Mouse (Mus musculus) hindbrain, embryonic 12.5 days (tissue): Measurements from ENCODE around the gene Ankrd13a. TPM values are rescaled to one million over a fixed set of nuclear protein-coding genes. Genes with fewer than 3 reads are reported as not detected.
A peak's percentile ranks its signal among the peaks of the same experiment; 100 is the strongest.

ENCODE experiments used
- ATAC-seq: fragments of 200-750 bp; cut with Nextera tagmentation; 2 replicates; pipeline ENCODE4 v1.8.0; 2017; ENCODE audit warnings: moderate TSS enrichment; ENCODE audit not compliant: low FRiP score
- H3K27ac ChIP-seq: fragments of 300-500 bp; sonication (generic); 2 replicates; pipeline ENCODE4 v1.5.1; 2016; ENCODE audit warnings: mild to moderate bottlenecking
- H3K27me3 ChIP-seq: fragments of 300-500 bp; sonication (generic); 2 replicates; pipeline ENCODE4 v1.6.1; 2016; ENCODE audit warnings: mild to moderate bottlenecking
- H3K36me3 ChIP-seq: fragments of 300-500 bp; sonication (generic); 2 replicates; pipeline ENCODE4 v1.6.1; 2016; ENCODE audit warnings: mild to moderate bottlenecking
- H3K4me1 ChIP-seq: fragments of 300-500 bp; sonication (generic); 2 replicates; pipeline ENCODE4 v1.6.1; 2016
- H3K4me2 ChIP-seq: fragments of 300-500 bp; sonication (generic); replicated peaks from 2 replicates; pipeline ENCODE4 v1.6.1; 2016; ENCODE audit warnings: mild to moderate bottlenecking
- H3K4me3 ChIP-seq: fragments of 300-500 bp; sonication (generic); 2 replicates; pipeline ENCODE4 v1.5.1; 2016; ENCODE audit warnings: mild to moderate bottlenecking
- H3K9ac ChIP-seq: fragments of 300-500 bp; sonication (generic); 2 replicates; pipeline ENCODE4 v1.6.1; 2016; ENCODE audit warnings: mild to moderate bottlenecking, moderate library complexity
- H3K9me3 ChIP-seq: fragments of 300-500 bp; sonication (generic); replicated peaks from 2 replicates; pipeline ENCODE4 v1.6.1; 2016; ENCODE audit warnings: mild to moderate bottlenecking
- WGBS: fragments of 180-500 bp; shearing (Covaris S2); methylation state at CpG from one replicate; pipeline ENCODE4 v1.1.7; 2016; 5-methylcytosine and 5-hydroxymethylcytosine counted together
- polyA plus RNA-seq: library from polyadenylated mRNA; unstranded; fragments of >200 nt; fragmentation: Nextera tagmentation; extraction: Ambion mirVana; gene quantifications from 2 replicates; pipeline ENCODE4 v1.2.1, GENCODE M21; 2016

Gene Ankrd13a
- polyA plus RNA-seq, 1 experiment from 2014 or later = 80.2 TPM

DNA sequence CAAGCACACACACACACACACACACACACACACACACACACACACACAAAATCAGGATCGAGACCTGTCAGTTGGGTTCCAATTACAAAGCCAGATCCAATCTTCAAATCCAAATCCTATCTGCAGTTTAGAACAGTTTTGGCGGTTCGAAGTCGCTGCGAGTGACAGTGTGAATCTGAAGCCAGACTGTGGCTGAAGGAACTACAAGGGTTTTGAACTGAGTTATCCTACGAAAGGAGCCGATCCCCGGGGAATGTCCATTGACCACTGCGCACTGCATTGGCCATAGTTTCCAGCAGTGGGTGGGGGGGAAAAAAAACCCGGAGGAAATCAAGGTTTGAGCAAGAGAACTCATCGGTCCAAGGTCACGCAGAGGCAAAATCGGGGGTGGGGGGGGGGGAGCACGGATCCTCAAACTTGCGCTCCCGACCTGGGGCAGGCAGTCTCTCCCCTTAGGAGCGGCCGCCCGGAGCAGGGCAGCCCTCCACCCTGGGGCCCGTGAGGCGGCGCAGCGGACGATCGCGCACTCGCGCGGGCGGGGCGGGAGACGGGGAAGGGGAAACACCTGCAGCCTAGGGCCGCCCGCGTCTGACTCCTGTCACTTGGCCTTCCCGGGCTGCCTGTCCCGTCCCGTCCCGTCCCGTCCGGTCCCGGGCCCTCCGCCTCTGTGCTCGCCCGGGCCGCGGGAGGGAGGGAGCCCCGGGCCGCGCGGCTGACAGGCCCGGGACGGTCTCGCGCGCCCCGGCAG is 1.8 kb upstream of the Ankrd13a start:
- peak overlapping the region; percentile 80 for H3K4me2 ChIP-seq
- under 1% methylated on average over 52 of the region's 57 CpGs for WGBS
- ATAC-seq = peak; percentile 65
- peaks cover 33% of the 10 kb centered on the region for H3K4me1 ChIP-seq
- H3K27me3 ChIP-seq = no peaks in the 10 kb centered on the region
- no peaks in the 10 kb centered on the region for H3K9me3 ChIP-seq
- H3K36me3 ChIP-seq = no peaks in the 10 kb centered on the region
- H3K27ac ChIP-seq = peak overlapping the region; percentile 94
- H3K9ac ChIP-seq = peak overlapping the region; percentile 94
- peak overlapping the region; percentile 95 for H3K4me3 ChIP-seq

DNA sequence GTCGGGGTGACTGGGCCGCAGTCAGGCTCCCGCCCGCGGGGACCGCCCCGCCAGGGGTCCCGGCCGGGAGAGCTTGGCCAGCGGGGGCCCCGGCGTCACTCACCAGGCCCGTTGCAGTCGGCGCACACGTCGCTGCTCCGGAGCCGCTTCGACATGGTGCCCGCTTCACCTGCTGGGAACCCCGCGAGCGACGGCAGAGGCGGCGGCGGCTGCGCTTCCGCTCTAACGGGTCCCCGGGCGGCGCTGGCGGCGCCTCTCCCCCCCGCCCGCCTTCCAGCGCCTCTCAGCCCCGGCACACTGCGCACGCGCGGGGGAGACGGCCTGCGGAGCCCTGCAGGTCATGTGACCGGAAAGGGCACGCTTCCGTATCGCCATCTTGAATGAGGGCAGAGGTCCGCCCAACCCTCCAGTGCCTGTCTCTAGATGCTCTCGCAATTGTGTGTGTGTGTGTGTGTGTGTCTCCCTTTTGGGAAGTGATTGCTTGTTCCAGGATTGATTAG is 1.2 kb upstream of the Ankrd13a start:
- Histone ChIP-seq H3K4me2 (peak overlapping the region; percentile 80), H3K9ac (peak overlapping the region; percentile 94), H3K27ac (peak overlapping the region; percentile 94), H3K9me3 (no peaks in the 10 kb centered on the region), H3K4me3 (peak overlapping the region; percentile 95), H3K27me3 (no peaks in the 10 kb centered on the region), H3K36me3 (no peaks in the 10 kb centered on the region), H3K4me1 (peaks cover 33% of the 10 kb centered on the region)
- under 1% methylated on average over 51 of the region's 52 CpGs for WGBS
- peak; percentile 72 for ATAC-seq

DNA sequence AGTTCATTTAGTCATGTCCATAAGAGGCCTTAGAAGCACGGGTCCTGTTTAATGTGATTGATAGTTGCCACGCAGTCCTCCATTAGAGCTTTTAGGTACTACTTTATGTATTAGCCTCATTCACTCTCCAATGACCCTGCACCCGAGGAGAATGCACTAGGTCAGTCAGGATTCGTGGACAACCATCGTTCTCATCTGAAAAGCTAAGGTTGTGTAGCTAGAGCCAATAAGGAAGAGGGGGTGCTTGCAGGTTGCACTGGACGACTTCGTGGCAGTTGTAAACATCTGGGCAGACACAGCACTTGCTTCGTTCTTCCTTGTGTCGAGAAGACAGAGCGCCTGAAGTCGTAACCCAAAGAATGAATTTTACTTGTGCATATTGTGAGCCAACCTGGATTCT is 697 bp upstream of the Ankrd13a start:
- Histone ChIP-seq H3K27ac (peak overlapping the region; percentile 94), H3K4me1 (peaks cover 33% of the 10 kb centered on the region), H3K4me3 (peak overlapping the region; percentile 95), H3K4me2 (peak overlapping the region; percentile 80), H3K36me3 (no peaks in the 10 kb centered on the region), H3K9ac (peak overlapping the region; percentile 94), H3K27me3 (no peaks in the 10 kb centered on the region), H3K9me3 (no peaks in the 10 kb centered on the region)
- ATAC-seq = 0 out of 2 replicates have a peak, but pooled peaks have one; percentile 6
- 4% methylated on average over 11 of the region's 11 CpGs for WGBS

DNA sequence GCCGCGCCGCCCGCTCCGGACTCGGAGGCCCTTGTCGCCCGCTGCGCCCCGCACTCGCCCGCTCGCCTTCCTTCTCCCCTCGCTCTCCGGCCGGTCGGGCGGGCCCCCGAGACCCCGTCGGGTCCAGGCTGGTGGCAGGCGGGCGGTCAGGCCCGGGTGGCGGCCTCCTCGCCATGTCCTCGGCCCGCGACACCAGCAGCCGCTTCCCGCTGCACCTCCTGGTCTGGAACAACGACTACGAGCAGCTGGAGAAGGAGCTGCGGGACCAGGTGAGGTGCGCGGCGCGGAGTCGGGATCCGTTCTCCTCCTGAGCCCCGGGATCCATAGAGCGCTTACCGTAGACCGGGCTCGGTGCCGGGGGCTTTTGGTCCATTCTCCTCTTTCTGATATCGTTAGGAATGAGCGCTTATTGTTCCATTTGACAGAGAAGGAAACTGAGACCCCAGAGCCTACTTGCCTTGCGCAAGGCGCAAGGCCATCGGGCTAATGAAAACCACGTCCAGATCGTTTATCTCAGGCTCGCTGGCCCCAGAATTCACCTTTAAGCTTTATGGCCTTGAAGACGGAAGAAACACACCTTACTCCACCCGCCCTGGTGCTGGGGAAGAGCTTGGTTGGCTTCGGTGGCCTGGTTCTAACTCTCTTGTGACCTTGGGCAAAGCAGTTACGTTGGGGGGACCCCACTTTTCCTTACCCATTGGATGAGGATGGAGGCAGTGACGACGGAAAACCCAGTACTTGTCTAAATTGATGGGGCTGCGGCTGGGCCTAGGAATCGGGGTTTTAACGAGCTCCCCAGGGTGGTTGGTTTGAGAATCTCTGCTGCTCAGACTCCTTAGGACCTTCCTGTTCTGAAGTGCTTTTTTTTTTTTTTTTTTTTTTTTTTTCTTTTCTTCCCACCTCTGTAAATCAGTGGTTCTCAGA is 841 bp downstream of the Ankrd13a start, which contains the start of gene Git2:
Gene Git2, minus strand, starts transcription at position 462 of the 924 bp plus-strand sequence.
- Histone ChIP-seq H3K36me3 (no peaks in the 10 kb centered on the region), H3K9ac (peak within 1 kb of the TSS; percentile 94), H3K9me3 (no peaks in the 10 kb centered on the region), H3K4me2 (peak within 1 kb of the TSS; percentile 80), H3K27ac (peak within 1 kb of the TSS; percentile 94), H3K4me3 (peak within 1 kb of the TSS; percentile 95), H3K27me3 (no peaks in the 10 kb centered on the region), H3K4me1 (peaks cover 39% of the 10 kb centered on the region)
- ATAC-seq = peak; percentile 6
- under 1% methylated on average over 55 of the region's 63 CpGs for WGBS

DNA sequence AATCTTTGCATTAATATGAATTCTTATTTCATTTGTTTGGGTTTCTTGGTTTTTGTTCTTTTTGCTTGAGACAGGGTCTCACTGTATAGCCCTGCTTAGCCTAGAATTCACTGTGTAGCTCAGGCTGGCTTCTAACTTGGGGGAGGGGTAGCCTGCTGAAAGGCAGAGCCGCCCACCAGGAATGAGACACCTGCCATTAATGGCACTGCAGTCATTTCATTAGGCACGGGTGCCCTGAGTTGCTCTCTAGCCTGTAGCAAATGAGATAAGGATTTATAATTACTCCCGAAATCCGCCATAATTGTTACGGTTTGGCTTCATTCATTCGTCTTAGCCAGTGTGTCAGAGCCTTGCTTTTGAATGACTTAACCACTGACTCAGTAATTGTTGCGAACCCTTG is 1.7 kb downstream of the Ankrd13a start:
- peak overlapping the region; percentile 80 for H3K4me2 ChIP-seq
- no peak for ATAC-seq
- no peaks in the 10 kb centered on the region for H3K27me3 ChIP-seq
- WGBS = 64% methylated on average over 7 of the region's 7 CpGs
- H3K4me3 ChIP-seq = peak overlapping the region; percentile 95
- H3K36me3 ChIP-seq = no peaks in the 10 kb centered on the region
- no peak overlapping the region; the same call in 1 of the 2 replicates for H3K27ac ChIP-seq
- H3K9ac ChIP-seq = peak overlapping the region; percentile 27; the same call in 1 of the 2 replicates
- peaks cover 44% of the 10 kb centered on the region for H3K4me1 ChIP-seq
- H3K9me3 ChIP-seq = no peaks in the 10 kb centered on the region

DNA sequence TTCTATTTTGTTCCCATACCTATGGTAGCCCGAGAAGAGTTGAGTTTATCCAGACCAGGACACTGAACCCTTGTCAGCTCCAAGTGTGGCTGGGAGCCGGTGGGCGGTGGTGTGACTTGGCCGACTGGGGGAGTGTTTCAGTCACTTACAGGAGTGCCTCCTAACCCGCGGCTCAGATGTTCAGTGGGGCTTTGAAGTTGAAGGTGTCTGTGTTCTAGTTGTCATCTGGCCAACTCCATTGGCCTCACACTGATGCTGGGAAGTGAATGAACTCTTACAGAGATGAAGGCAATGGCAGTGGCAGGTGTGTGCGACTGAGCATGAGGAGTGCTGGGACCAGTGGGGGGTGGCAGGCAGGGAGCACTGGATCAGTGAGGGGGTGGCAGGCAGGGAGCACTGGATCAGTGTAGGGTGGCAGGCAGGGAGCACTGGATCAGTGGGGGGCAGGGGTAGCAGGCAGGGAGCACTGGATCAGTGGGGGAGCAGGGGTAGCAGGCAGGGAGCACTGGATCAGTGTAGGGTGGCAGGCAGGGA is 5.5 kb downstream of the Ankrd13a start:
- 76% methylated on average over 7 of the region's 7 CpGs for WGBS

DNA sequence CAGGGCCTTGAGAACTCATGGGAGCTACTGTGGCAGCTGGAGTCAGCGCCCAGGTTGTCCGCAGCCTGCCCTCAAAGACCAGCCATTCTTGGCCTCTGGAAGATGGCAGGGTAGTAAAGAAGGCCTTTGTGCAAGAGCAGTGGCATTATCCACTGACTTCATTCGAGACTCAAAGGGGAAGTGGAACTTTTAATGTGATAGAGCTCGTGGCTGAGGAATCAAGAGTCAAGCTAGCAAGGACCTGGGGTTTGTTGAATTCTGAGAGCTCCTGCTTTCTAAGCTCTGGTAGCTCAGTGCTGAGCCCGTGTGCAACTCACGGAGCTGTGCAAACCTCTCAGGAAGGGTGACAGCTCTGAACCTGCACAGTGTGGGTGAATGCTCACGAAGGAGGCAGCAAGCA is 6.4 kb downstream of the Ankrd13a start:
- Histone ChIP-seq H3K9me3 (no peaks in the 10 kb centered on the region), H3K4me1 (peaks cover 39% of the 10 kb centered on the region), H3K4me3 (no peak overlapping the region), H3K36me3 (0 out of 2 replicates have a peak, but pooled peaks cover 2% of the 10 kb centered on the region), H3K27me3 (no peaks in the 10 kb centered on the region), H3K9ac (no peak overlapping the region), H3K4me2 (no peak overlapping the region), H3K27ac (no peak overlapping the region)
- WGBS = 89% methylated on average over 7 of the region's 7 CpGs
- no peak for ATAC-seq

More for the DNA sequence above, 5.5 kb downstream of the Ankrd13a start:
- H3K4me1 ChIP-seq = peaks cover 38% of the 10 kb centered on the region
- H3K36me3 ChIP-seq = no peaks in the 10 kb centered on the region
- no peak overlapping the region for H3K4me3 ChIP-seq
- H3K27me3 ChIP-seq = no peaks in the 10 kb centered on the region
- H3K9ac ChIP-seq = no peak overlapping the region
- no peaks in the 10 kb centered on the region for H3K9me3 ChIP-seq
- H3K4me2 ChIP-seq = no peak overlapping the region
- ATAC-seq = no peak
- H3K27ac ChIP-seq = no peak overlapping the region; the same call in 1 of the 2 replicates

DNA sequence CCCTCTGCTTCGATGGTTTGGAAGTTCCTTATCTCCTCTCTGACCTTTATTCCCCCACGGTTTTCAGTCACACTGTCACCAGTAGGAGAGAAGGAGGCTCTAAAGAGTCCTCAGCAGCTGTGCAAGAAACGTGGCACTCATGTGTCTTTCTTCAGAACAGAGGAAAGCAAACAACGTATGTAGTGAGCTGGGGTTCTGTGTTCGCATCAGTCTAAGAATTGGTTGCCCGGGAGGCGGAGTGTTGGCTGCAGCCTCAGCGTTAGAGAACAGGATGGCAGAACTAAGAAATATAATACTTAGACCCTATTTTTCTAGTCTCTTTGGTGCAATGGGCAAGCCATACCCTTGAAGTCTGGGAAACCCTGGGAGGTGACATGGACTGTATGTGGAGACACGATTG is 8.5 kb downstream of the Ankrd13a start:
- peaks cover 29% of the 10 kb centered on the region for H3K4me1 ChIP-seq
- H3K27me3 ChIP-seq = no peaks in the 10 kb centered on the region
- H3K9me3 ChIP-seq = no peaks in the 10 kb centered on the region
- no peak for ATAC-seq
- no peak overlapping the region for H3K27ac ChIP-seq
- H3K9ac ChIP-seq = no peak overlapping the region
- no peak overlapping the region for H3K4me3 ChIP-seq
- WGBS = 87% methylated on average over 9 of the region's 9 CpGs
- peaks cover 23% of the 10 kb centered on the region for H3K36me3 ChIP-seq
- no peak overlapping the region for H3K4me2 ChIP-seq

DNA sequence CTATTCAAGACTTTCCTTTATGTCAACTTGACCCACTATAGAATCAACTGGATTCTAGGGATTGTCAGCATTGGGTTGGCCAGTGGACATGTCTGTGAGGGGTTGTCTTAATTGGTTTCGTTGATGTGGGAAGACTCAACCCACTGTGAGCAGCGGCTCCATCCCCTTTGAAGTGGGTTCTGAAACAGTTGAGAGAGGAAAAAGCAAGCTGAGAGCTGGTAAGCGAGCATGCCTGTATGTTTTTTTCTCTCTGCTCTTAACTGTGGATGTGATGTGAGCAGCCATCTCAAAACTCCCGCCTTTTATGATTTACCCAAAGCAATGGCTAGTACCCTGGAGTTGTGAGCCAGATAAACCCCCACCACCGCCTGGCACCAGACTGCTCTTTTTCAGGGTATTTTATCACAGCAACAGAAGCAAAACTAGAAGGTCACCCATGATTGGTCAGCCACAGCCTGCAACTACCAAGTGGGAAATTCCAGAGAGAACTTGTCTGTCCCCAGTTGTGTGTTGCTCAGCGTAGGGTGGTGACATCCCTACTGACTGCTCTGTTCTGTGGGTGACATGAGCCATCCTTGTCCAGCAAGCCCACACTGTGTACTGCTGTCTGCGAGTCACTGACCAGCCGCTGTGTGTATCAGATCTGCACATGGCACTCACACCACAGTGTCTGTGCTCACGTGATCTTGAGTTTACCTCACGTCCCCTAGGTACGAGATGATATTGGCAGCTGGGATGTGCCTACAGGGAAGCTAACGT is 9.1 kb downstream of the Ankrd13a start:
- H3K27me3 ChIP-seq = no peaks in the 10 kb centered on the region
- H3K9me3 ChIP-seq = no peaks in the 10 kb centered on the region
- no peak for ATAC-seq
- H3K4me3 ChIP-seq = no peak overlapping the region
- H3K4me2 ChIP-seq = no peak overlapping the region
- H3K36me3 ChIP-seq = peaks cover 28% of the 10 kb centered on the region
- H3K27ac ChIP-seq = no peak overlapping the region
- peaks cover 29% of the 10 kb centered on the region for H3K4me1 ChIP-seq
- WGBS = 89% methylated on average over 12 of the region's 12 CpGs
- H3K9ac ChIP-seq = no peak overlapping the region

DNA sequence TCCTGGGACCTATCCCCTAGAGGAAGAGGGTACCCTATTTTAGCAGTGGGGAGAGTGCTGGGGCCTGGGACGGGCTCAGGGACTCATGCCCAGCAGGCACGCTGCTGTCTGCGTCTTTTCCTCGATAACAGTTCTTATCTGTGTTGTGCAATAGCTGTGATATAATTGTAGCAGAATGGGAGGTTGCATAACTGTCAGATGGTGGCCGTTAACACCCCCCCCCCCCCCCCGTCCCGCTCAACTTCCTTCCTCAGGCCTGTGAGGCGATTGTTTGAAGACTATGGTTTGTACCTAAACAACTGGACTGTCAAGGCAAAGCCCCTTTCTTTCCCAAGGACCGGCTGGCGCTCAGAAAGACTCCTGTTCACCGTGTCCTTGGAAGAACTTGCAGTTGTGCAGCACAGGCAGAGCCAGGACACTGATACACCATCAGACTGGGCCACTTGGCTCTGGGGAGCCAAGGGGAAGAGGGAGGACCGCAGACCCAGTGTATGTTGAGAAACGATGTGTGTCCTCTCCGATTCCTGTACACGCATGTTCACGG is 10.2 kb downstream of the Ankrd13a start:
- no peak overlapping the region for H3K4me3 ChIP-seq
- no peaks in the 10 kb centered on the region for H3K9me3 ChIP-seq
- H3K4me2 ChIP-seq = no peak overlapping the region
- H3K36me3 ChIP-seq = peaks cover 39% of the 10 kb centered on the region
- 85% methylated on average over 16 of the region's 16 CpGs for WGBS
- no peak overlapping the region for H3K27ac ChIP-seq
- peaks cover 29% of the 10 kb centered on the region for H3K4me1 ChIP-seq
- H3K9ac ChIP-seq = no peak overlapping the region
- ATAC-seq = no peak
- no peaks in the 10 kb centered on the region for H3K27me3 ChIP-seq

DNA sequence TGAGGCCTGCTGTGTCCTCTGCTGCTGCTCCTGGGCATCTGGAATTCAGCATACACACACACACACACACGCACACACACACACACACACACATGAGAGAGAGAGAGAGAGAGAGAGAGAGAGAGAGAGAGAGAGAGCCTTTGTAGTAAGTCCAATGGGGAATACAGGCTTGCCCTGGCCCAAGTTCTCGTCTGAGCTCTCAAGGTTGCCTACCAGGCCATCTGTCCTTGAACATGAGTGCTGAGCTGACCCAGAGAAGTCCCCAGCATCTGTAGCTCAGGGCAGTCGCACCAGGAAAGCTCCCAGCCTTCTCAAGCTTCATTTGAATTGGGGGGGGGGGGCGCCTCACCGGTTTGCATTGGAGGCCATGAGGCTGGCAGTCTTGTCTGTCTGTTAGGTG is 10.7 kb downstream of the Ankrd13a start:
- H3K36me3 ChIP-seq = peaks cover 39% of the 10 kb centered on the region
- no peak overlapping the region for H3K4me3 ChIP-seq
- ATAC-seq = no peak
- 0 out of 2 replicates have a peak overlapping the region, but pooled peaks have one; percentile 13 for H3K9ac ChIP-seq
- H3K4me1 ChIP-seq = peaks cover 24% of the 10 kb centered on the region
- H3K27ac ChIP-seq = no peak overlapping the region
- 82% methylated on average over 5 of the region's 5 CpGs for WGBS
- H3K9me3 ChIP-seq = no peaks in the 10 kb centered on the region
- H3K27me3 ChIP-seq = no peaks in the 10 kb centered on the region
- no peak overlapping the region for H3K4me2 ChIP-seq
